Mouse (Mus musculus) neural tube, embryonic 15.5 days (tissue): ENCODE measurements around the gene Rom1. TPM values are rescaled to one million over a fixed set of nuclear protein-coding genes. Genes with fewer than 3 reads are reported as not detected.

Experiments
- ATAC-seq: fragments of 200-750 bp; cut with Nextera tagmentation; 2 replicates; pipeline ENCODE4 v1.8.0; 2017; ENCODE audit warnings: mild to moderate bottlenecking, moderate TSS enrichment, moderate library complexity; ENCODE audit not compliant: low FRiP score
- H3K27ac ChIP-seq: fragments of 300-500 bp; sonication (generic); replicated peaks from 2 replicates; pipeline ENCODE4 v1.5.1; 2015; ENCODE audit warnings: mild to moderate bottlenecking, inconsistent platforms
- H3K27me3 ChIP-seq: fragments of 300-500 bp; sonication (generic); replicated peaks from 2 replicates; pipeline ENCODE4 v1.6.1; 2015; ENCODE audit warnings: inconsistent platforms
- H3K36me3 ChIP-seq: fragments of 300-500 bp; sonication (generic); 2 replicates; pipeline ENCODE4 v1.6.1; 2015; ENCODE audit warnings: inconsistent platforms
- H3K4me1 ChIP-seq: fragments of 300-500 bp; sonication (generic); 2 replicates; pipeline ENCODE4 v1.6.1; 2015; ENCODE audit warnings: inconsistent platforms
- H3K4me2 ChIP-seq: fragments of 300-500 bp; sonication (generic); 2 replicates; pipeline ENCODE4 v1.6.1; 2015; ENCODE audit warnings: inconsistent platforms, mild to moderate bottlenecking, moderate library complexity
- H3K4me3 ChIP-seq: fragments of 300-500 bp; sonication (generic); replicated peaks from 2 replicates; pipeline ENCODE4 v1.5.1; 2015; ENCODE audit warnings: mild to moderate bottlenecking, inconsistent platforms
- H3K9ac ChIP-seq: fragments of 300-500 bp; sonication (generic); replicated peaks from 2 replicates; pipeline ENCODE4 v1.6.1; 2015; ENCODE audit warnings: mild to moderate bottlenecking, inconsistent platforms
- H3K9me3 ChIP-seq: fragments of 300-500 bp; sonication (generic); replicated peaks from 2 replicates; pipeline ENCODE4 v1.6.1; 2016; ENCODE audit warnings: inconsistent platforms
- WGBS: fragments of 180-500 bp; shearing (Covaris S2); methylation state at CpG from one replicate; pipeline ENCODE4 v1.1.7; 2015; ENCODE audit warnings: mixed read lengths; 5-methylcytosine and 5-hydroxymethylcytosine counted together
- polyA plus RNA-seq: library from polyadenylated mRNA; unstranded; fragments of >200 nt; fragmentation: Nextera tagmentation; extraction: Ambion mirVana; gene quantifications from 2 replicates; pipeline ENCODE4 v1.2.1, GENCODE M21; 2015

Gene Rom1
- polyA plus RNA-seq, 1 experiment from 2014 or later, result 3.0 TPM

DNA sequence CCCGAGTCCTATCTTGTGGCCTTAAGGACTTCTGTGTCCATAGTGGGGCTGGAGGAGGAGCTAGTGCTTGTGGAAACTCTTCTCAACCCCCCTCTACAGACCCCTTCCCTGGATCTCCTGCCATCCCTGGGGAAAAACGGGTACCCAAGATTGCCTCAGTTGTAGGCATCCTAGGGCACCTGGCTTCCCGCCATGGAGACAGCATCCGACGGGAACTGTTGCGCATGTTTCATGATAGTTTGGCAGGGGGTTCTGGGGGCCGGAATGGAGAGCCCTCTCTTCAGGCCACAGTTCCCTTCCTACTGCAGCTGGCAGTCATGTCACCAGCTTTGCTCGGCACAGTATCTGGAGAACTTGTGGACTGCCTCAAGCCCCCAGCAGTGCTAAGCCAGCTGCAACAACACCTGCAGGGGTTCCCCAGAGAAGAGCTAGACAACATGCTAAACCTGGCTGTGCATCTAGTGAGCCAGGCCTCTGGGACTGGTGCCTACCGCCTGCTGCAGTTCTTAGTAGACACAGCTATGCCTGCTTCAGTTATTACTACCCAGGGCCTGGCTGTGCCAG, 33.7 kb downstream of the Rom1 start:
- H3K9ac ChIP-seq, result peak overlapping the region; percentile 20; the same call in 1 of the 2 replicates
- peaks cover 47% of the 10 kb centered on the region for H3K4me1 ChIP-seq

DNA sequence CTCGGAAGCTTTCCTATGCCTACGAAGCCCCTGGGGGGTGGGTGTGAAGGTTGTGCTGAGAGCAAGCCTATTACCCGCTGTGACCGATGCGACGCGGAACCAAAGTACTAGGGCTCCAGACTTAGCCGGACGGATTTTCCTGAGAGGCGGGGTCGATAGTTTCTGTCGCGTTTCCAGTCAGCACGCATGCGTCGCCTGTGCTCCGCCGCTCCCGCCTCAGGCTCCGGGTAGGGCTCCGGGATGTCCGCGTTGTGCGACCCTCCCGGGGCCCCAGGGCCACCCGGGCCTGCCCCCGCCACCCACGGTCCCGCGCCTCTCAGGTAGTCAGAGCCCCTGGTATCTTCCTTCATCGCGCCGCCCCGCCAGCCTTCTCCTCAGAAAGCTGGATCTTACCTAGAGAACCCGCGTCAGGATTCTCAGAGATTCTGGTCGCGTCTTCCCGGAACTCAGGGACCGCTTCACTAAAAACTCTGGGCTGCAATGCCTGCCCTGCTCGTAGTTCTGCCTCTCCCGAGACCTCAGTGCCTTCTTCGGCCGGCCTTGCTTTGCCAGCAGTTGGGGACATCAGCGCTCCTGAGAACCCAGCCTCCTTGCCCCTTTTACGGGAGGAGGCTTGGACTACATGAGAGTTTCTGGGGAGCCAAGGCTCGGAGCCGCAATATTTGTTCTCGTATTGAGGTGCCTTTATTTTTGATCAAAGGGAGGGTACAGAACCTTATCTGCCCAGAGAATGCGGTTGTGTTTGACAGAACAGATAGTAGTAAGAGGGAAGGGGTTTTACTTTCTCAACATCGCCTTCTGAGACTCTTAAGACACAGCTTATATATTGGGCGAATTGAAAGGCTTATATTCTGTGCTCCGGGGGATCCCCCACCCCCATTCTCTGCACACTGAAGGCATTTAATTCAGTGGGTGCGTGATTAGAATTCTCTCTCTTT, 36.1 kb downstream of the Rom1 start, which contains the start of gene Ints5:
TSS of gene Ints5 (plus strand) at position 177 of the 938 bp plus-strand sequence.
- Histone ChIP-seq H3K4me1 (peaks cover 40% of the 10 kb centered on the region), H3K9me3 (no peaks in the 10 kb centered on the region), H3K4me3 (peak within 1 kb of the TSS; percentile 63), H3K4me2 (peak within 1 kb of the TSS; percentile 94), H3K9ac (peak within 1 kb of the TSS; percentile 71), H3K27ac (peak within 1 kb of the TSS; percentile 85), H3K36me3 (peaks cover 22% of the 10 kb centered on the region), H3K27me3 (no peaks in the 10 kb centered on the region)
- ATAC-seq, result peak; percentile 51
- WGBS, result 3% methylated on average over 54 of the region's 54 CpGs

More for the DNA sequence above, 33.7 kb downstream of the Rom1 start:
- H3K27me3 ChIP-seq, result no peaks in the 10 kb centered on the region
- no peak overlapping the region for H3K4me2 ChIP-seq
- no peak for ATAC-seq
- no peak overlapping the region for H3K27ac ChIP-seq
- H3K36me3 ChIP-seq, result peaks cover 22% of the 10 kb centered on the region
- H3K9me3 ChIP-seq, result no peaks in the 10 kb centered on the region
- 90% methylated on average over 9 of the region's 9 CpGs for WGBS
- H3K4me3 ChIP-seq, result no peak overlapping the region

DNA sequence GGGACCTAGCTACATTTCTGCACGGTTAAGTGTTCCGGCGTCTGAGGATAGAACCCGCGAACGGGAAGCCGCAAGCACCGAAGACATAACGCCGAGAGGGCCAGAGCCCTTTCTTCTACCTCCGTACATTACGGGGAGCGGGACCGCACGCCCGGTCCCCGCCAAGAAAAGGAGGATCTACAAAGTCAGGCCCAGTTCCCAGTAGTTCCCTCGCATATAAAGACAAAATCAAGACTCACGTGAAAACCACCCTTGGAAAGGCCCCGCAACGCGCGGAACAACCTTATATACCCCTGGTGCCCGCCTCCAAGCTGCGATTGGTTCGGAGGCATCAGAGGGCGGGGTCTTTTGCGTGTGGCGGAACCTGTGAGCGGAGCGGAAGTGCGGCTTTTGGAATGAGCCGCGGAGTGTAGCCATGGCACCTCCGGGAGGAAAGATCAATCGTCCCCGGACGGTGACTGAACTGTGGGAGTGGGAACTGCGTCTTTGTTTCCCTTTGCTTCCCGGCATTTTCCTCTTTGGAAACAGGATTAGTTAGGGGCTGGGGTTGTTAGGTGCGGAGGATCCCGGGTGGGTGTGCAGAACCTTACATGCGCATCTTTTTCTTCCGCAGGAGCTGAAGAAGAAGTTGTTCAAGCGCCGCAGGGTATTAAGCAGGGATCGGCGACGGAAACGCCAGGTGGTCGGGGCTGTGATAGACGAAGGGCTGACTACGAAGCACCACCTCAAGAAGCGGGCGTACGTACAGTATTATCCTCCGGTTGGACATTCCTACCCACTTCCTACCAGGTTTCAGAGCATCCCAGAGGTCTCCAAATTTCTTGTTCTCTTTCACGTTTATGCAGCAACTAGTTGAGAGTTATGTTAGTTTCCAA, 40.4 kb downstream of the Rom1 start, which contains the start of the genes 1810009A15Rik and Gm49416:
TSS of gene 1810009A15Rik (plus strand) at position 343 of the 875 bp plus-strand sequence.
TSS of gene Gm49416 (plus strand) at position 416 of the 875 bp plus-strand sequence.
- peak; percentile 96 for ATAC-seq
- H3K4me1 ChIP-seq, result peaks cover 25% of the 10 kb centered on the region
- under 1% methylated on average over 57 of the region's 58 CpGs for WGBS
- peak within 1 kb of the TSS; percentile 78 for H3K4me2 ChIP-seq
- H3K36me3 ChIP-seq, result peaks cover 9% of the 10 kb centered on the region
- H3K4me3 ChIP-seq, result peak within 1 kb of the TSS; percentile 67
- no peaks in the 10 kb centered on the region for H3K27me3 ChIP-seq
- H3K9ac ChIP-seq, result peak within 1 kb of the TSS; percentile 66
- H3K27ac ChIP-seq, result peak within 1 kb of the TSS; percentile 85
- no peaks in the 10 kb centered on the region for H3K9me3 ChIP-seq

DNA sequence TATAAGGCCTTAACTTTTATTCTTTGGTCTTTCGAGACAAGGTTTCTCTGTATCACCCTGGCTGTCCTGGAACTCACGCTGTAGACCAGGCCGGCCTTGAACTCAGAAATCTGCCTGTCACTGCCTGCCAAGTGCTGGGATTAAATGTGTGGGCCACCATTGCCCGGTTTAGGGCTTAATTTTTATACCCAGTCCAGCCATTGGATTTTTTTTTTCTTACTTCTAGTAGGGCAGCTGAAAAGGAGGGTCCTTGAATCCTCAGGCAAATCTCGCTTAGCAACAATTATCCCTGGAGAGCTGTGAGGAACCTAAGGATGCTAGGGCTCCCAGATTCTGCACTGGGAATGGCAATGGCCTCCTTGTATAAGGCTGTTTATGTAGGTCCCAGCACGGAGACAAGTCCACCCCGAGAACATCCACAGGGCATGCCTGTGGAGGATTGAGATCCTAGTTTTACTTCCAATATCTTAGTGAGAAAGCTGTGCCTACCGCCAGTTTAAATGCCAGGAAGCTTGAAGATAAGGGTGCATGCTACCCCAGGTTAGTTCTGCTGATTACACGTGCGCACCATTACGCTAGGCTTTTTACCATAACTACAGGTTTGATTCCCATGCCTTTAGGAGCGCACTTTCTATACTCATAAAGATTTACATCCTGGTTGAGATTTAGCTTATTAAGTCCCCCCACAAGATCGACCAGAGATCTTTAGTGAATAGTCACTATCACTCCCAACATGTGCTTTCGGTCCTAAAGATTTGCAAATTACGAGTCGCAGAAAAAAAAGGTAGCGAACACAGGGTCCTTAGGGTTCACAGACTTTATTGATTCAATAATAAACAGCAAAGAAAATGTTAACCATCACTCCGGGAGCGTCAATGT, 41.3 kb downstream of the Rom1 start:
- Histone ChIP-seq H3K9ac (peak overlapping the region; percentile 66), H3K4me1 (peaks cover 18% of the 10 kb centered on the region), H3K27me3 (no peaks in the 10 kb centered on the region), H3K27ac (peak overlapping the region; percentile 85), H3K9me3 (no peaks in the 10 kb centered on the region), H3K36me3 (peaks cover 9% of the 10 kb centered on the region), H3K4me3 (peak overlapping the region; percentile 67), H3K4me2 (peak overlapping the region; percentile 78)
- 14% methylated on average over 19 of the region's 19 CpGs for WGBS
- no peak for ATAC-seq

DNA sequence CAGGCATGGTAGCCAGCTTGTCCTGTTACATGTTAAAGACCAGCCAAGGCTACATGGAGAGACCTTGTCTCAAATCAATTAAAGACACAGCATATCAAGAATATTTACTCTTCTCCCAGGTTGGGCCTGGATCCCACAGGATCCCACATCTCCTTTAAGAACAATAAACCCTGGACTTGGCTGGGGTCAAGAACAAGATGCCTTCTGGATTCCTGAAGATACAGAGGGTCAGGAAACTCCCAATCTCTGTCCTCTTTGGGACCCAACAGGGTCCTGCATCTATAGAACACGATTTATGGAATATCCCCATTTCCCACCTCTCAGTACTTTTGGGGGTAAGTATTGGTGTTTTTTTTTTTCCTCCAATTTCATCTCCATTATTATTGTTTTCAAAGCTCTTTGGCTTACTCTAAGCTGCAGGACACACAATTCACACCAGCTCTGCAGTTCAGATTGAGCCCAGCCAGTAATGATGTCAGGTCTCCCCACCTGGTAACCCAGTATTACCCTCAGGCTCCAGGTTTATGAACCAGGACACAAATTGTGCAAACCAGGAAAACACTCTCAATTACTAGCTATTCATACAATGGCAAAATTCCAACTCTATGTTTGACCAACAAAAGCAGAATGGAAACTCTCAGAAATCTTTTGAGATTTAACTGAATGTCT, 42.1 kb downstream of the Rom1 start:
- Histone ChIP-seq H3K4me1 (peaks cover 18% of the 10 kb centered on the region), H3K9me3 (no peaks in the 10 kb centered on the region), H3K27ac (no peak overlapping the region), H3K4me3 (no peak overlapping the region), H3K4me2 (no peak overlapping the region; the same call in 1 of the 2 replicates), H3K27me3 (no peaks in the 10 kb centered on the region), H3K36me3 (peaks cover 9% of the 10 kb centered on the region), H3K9ac (no peak overlapping the region)
- 58% methylated on average over 1 of the region's 1 CpGs for WGBS
- ATAC-seq, result no peak

DNA sequence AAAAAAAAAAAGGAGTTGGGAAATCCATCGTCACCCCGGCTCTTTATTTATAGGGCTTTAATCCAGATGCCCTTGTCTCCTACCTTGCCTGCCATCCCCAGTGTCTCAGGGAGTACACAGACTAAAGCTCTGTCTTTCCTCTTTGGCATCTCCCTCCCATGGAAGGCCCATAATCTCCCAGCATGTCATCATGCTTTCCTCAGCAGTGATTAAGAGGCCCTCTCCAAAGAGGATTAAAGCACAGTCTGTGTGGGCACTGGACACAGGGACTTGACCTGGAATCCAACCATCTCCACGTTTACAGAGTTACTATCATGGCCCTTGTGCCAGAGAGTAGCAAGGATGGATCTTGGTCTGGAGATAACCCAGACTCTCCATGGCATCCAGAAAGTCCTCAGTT, 45.5 kb downstream of the Rom1 start, which contains the start of the genes Lbhd1 and Gm49403:
TSS of gene Lbhd1 (plus strand) at position 117 of the 400 bp plus-strand sequence.
TSS of gene Gm49403 (plus strand) at position 315 of the 400 bp plus-strand sequence.
- Histone ChIP-seq H3K4me2 (no peak within 1 kb of the TSS), H3K4me3 (no peak within 1 kb of the TSS), H3K27me3 (no peaks in the 10 kb centered on the region), H3K36me3 (no peaks in the 10 kb centered on the region), H3K27ac (no peak within 1 kb of the TSS), H3K4me1 (peaks cover 24% of the 10 kb centered on the region), H3K9me3 (no peaks in the 10 kb centered on the region), H3K9ac (no peak within 1 kb of the TSS)
- no peak for ATAC-seq
- 78% methylated on average over 3 of the region's 3 CpGs for WGBS

DNA sequence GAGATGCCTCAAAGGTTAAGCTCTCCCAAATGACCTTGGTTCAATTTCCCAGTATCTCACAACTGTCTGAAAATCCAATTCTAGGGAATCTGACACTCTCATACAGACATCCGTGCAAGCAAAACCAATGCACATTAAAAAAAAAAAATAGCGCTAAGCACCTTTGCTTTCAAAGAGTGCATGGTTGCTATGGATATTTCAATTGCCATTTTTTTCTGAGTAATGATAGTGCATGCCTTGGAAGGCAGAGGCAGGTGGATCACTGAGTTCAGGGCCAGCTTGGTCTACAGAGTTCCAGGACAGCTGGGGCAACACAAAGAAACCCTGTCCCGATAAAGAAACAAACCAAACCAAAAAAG, 48.1 kb downstream of the Rom1 start:
- no peaks in the 10 kb centered on the region for H3K27me3 ChIP-seq
- H3K4me1 ChIP-seq, result peaks cover 14% of the 10 kb centered on the region
- H3K4me3 ChIP-seq, result peak overlapping the region; percentile 68
- peak overlapping the region; percentile 83 for H3K9ac ChIP-seq
- H3K9me3 ChIP-seq, result no peaks in the 10 kb centered on the region
- H3K4me2 ChIP-seq, result peak overlapping the region; percentile 93
- ATAC-seq, result 0 out of 2 replicates have a peak, but pooled peaks have one; percentile 4
- peaks cover 18% of the 10 kb centered on the region for H3K36me3 ChIP-seq
- H3K27ac ChIP-seq, result peak overlapping the region; percentile 88; the same call in 1 of the 2 replicates
- 10% methylated on average over 3 of the region's 3 CpGs for WGBS

DNA sequence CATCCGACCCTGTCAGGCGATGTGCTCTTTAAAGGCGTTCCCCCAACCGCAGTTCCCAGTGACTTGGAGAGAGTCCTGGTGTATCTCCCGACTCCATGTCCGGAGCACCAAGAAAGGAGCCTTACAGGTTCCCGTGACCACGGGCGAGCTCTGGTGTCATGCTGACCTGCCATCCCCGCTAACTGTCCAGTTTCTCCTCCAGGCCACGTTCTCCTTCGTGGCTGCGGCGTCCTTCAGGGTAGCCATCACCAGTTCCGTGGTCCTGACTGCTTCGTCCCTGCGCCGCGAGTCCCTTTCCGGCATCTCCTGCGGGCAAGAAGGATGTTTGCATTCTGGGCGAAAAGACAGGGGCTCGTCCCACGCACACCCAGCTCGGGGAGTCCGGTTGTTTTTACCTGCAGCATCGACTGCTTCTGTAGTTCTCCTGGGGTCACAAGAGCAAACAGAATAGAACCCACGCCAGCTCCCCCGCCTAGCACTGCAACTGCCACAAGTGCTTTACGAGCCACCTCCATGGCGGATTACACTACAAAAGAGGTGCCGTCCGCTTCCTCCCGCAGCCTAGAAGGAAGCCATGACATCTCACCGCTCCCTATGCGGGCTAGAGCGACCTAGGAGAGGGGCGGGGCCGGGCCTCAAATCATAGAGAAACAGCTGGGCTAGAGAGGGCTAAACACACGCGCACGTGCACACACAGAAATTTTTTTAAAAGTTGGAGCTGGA, 48.7 kb downstream of the Rom1 start, which contains the start of gene Uqcc3:
TSS of gene Uqcc3 (minus strand) at position 613 of the 723 bp plus-strand sequence.
- peak within 1 kb of the TSS; percentile 88 for H3K27ac ChIP-seq
- peak within 1 kb of the TSS; percentile 68 for H3K4me3 ChIP-seq
- H3K4me1 ChIP-seq, result peaks cover 14% of the 10 kb centered on the region
- H3K36me3 ChIP-seq, result peaks cover 23% of the 10 kb centered on the region
- under 1% methylated on average over 42 of the region's 42 CpGs for WGBS
- peak within 1 kb of the TSS; percentile 93 for H3K4me2 ChIP-seq
- no peaks in the 10 kb centered on the region for H3K9me3 ChIP-seq
- ATAC-seq, result peak; percentile 98
- peak within 1 kb of the TSS; percentile 83 for H3K9ac ChIP-seq
- H3K27me3 ChIP-seq, result no peaks in the 10 kb centered on the region
